Mouse (Mus musculus) heart, embryonic 14.5 days (tissue): Measurements from ENCODE around the gene Slc35e1. TPM values are rescaled to one million over a fixed set of nuclear protein-coding genes. Genes with fewer than 3 reads are reported as not detected.

Experiments
- ATAC-seq: fragments of 200-750 bp; cut with Nextera tagmentation; 2 replicates; pipeline ENCODE4 v1.8.0; 2017; ENCODE audit warnings: low read depth, moderate TSS enrichment; ENCODE audit not compliant: insufficient number of reproducible peaks, insufficient read depth, low FRiP score
- H3K27ac ChIP-seq, 2 experiments: fragments of 200-500 bp in 1 of 2; fragments of 300-500 bp in 1 of 2; sonication (generic) in 1 of 2; replicated peaks in 1 of 2; 2 replicates each; pipeline ENCODE4 v1.5.1; 2012 to 2014; ENCODE audit warnings: low read depth in 2 of 2, low read length in 2 of 2, control low read depth in 1 of 2, mild to moderate bottlenecking in 1 of 2, mixed read lengths in 1 of 2; ENCODE audit not compliant: control insufficient read depth in 1 of 2, insufficient read depth in 1 of 2
- H3K27me3 ChIP-seq: fragments of 300-500 bp; sonication (generic); 2 replicates; pipeline ENCODE4 v1.6.1; 2014; ENCODE audit warnings: mild to moderate bottlenecking, low read length, control low read depth; ENCODE audit not compliant: control insufficient read depth, insufficient read depth
- H3K36me3 ChIP-seq: fragments of 300-500 bp; sonication (generic); 2 replicates; pipeline ENCODE4 v1.6.1; 2014; ENCODE audit warnings: mild to moderate bottlenecking, control low read depth, low read length, mixed read lengths; ENCODE audit not compliant: control insufficient read depth, insufficient read depth
- H3K4me1 ChIP-seq, 2 experiments: fragments of 200-500 bp in 1 of 2; fragments of 300-500 bp in 1 of 2; sonication (generic) in 1 of 2; 2 replicates each; pipeline ENCODE4 v1.6.1; 2012 to 2014; ENCODE audit warnings: low read length in 2 of 2, control low read depth in 1 of 2, mixed read lengths in 1 of 2; ENCODE audit not compliant: control insufficient read depth in 2 of 2, insufficient read depth in 2 of 2
- H3K4me2 ChIP-seq: fragments of 300-500 bp; sonication (generic); 2 replicates; pipeline ENCODE4 v1.6.1; 2014; ENCODE audit warnings: mild to moderate bottlenecking, low read length
- H3K4me3 ChIP-seq, 2 experiments: fragments of 200-500 bp in 1 of 2; fragments of 300-500 bp in 1 of 2; sonication (generic) in 1 of 2; 2 replicates each; pipeline ENCODE4 v1.5.1; 2012 to 2014; ENCODE audit warnings: low read length in 2 of 2, mild to moderate bottlenecking in 2 of 2, control low read depth in 1 of 2, low read depth in 1 of 2, moderate library complexity in 1 of 2; ENCODE audit not compliant: control insufficient read depth in 1 of 2, insufficient read depth in 1 of 2
- H3K9ac ChIP-seq: fragments of 300-500 bp; sonication (generic); 2 replicates; pipeline ENCODE4 v1.6.1; 2014; ENCODE audit warnings: mild to moderate bottlenecking, low read length
- H3K9me3 ChIP-seq: fragments of 300-500 bp; sonication (generic); 2 replicates; pipeline ENCODE4 v1.6.1; 2016; ENCODE audit warnings: low read length, control low read depth; ENCODE audit not compliant: control insufficient read depth
- WGBS: fragments of 180-500 bp; shearing (Covaris S2); extraction: QIAGEN DNeasy Blood & Tissue Kit; methylation state at CpG from one replicate; pipeline ENCODE4 v1.1.7; 2014; 5-methylcytosine and 5-hydroxymethylcytosine counted together
- polyA plus RNA-seq: library from polyadenylated mRNA; unstranded; fragments of >200 nt; fragmentation: Nextera tagmentation; extraction: Ambion mirVana; gene quantifications from 2 replicates; pipeline ENCODE4 v1.2.1, GENCODE M21; 2014

Gene Slc35e1
- polyA plus RNA-seq, result 14.4 and 14.8 TPM in 2 replicates

DNA sequence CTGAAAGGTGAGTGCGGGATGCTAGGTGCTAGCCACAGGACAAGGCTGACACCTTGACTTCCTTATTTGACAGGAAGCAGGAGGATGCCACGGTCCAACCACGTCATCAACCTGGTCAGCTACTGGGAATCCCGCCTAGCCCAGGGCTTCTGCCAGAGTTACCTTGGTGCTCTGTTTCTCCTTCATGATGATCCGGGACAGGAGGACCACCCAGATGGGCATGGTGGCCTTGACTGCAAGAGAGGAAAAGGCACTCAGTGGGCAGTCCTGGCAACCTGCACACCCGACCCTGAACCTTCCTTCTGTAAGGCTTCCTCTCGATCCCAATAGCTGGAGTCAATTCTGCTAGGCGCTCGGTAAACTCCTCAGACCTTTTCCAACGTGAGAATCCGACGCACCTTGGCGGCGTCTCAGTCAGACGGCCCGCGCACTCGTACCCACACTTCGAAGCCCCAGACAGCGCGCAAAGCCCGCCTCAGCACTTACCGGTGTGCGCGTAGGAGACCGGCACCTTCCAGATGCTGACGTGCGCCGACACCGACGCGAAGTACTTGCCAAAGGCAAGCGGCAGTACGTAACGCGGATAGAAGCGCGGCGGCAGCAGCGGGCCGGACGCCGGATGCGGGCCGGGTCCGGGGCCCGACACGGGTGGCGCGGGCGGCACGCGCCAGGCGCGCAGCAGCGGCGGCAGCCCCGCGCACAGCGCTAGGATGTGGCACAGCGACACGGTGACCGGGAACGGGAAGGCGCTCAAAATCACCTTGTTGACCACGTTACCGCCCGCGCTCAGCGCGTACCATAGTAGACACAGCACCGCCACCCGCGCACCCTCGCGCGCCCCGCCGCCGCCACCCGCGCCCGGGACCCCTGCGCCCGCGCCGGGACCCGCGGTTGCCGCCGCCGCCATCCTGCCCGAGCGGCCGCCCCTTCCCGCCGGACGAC lies at the start of gene Slc35e1:
TSS of gene Slc35e1 (minus strand) at position 935 of the 942 bp plus-strand sequence.
- Histone ChIP-seq H3K27ac (peak within 1 kb of the TSS; percentile 68 to 81), H3K27me3 (no peaks in the 10 kb centered on the region), H3K9ac (peak within 1 kb of the TSS; percentile 86), H3K4me1 (peaks cover 6 to 19% of the 10 kb centered on the region in 2 experiments), H3K4me3 (peak within 1 kb of the TSS; percentile 72 to 95), H3K4me2 (peak within 1 kb of the TSS; percentile 87), H3K9me3 (no peaks in the 10 kb centered on the region), H3K36me3 (peaks cover 50% of the 10 kb centered on the region)
- WGBS, result 1% methylated on average over 98 of the region's 98 CpGs
- peak; percentile 11; the same call in 1 of the 2 replicates for ATAC-seq

GRCm38 (mm10) chr8:72539234-72539633 lies 46.8 kb upstream of the Slc35e1 start:
- H3K4me3 ChIP-seq, result no peak overlapping the region
- H3K27me3 ChIP-seq, result no peaks in the 10 kb centered on the region
- H3K36me3 ChIP-seq, result peaks cover 15% of the 10 kb centered on the region
- H3K4me2 ChIP-seq, result no peak overlapping the region
- no peak overlapping the region for H3K9ac ChIP-seq
- no peaks in the 10 kb centered on the region for H3K4me1 ChIP-seq
- no peak overlapping the region for H3K27ac ChIP-seq
- H3K9me3 ChIP-seq, result no peaks in the 10 kb centered on the region
- no peak for ATAC-seq

DNA sequence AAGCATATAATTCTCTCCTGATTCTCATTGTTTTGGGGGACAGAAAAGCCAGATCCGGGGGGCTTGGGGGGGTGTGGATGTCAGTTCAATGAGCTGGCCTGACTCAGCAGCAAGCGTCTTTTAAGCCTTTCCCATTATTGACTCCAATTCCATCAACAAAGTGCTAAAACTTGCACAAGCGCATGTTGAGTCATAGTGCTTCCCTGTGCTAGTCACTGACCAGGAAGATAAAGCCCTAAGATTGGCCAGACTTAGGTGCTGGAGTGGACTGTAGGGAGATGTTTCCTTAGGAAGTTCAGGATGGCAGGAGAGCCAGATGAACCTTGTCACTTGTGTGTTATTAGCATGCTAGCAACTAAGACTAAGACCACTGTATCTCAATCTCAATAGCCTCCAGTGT lies 42.5 kb upstream of the Slc35e1 start:
- H3K27ac ChIP-seq, result no peak overlapping the region
- WGBS, result 90% methylated on average over 3 of the region's 3 CpGs
- no peak for ATAC-seq
- H3K36me3 ChIP-seq, result no peaks in the 10 kb centered on the region
- H3K4me3 ChIP-seq, result no peak overlapping the region
- H3K4me1 ChIP-seq, result no peaks in the 10 kb centered on the region
- no peak overlapping the region for H3K9ac ChIP-seq
- no peaks in the 10 kb centered on the region for H3K27me3 ChIP-seq
- no peak overlapping the region for H3K4me2 ChIP-seq
- H3K9me3 ChIP-seq, result no peaks in the 10 kb centered on the region

GRCm38 (mm10) chr8:72532103-72532502 lies 39.7 kb upstream of the Slc35e1 start:
- Histone ChIP-seq H3K36me3 (no peaks in the 10 kb centered on the region), H3K4me1 (no peaks in the 10 kb centered on the region), H3K27me3 (no peaks in the 10 kb centered on the region), H3K4me2 (no peak overlapping the region), H3K27ac (no peak overlapping the region), H3K9me3 (no peaks in the 10 kb centered on the region), H3K4me3 (no peak overlapping the region), H3K9ac (no peak overlapping the region)
- 56% methylated on average over 1 of the region's 1 CpGs for WGBS
- no peak for ATAC-seq

DNA sequence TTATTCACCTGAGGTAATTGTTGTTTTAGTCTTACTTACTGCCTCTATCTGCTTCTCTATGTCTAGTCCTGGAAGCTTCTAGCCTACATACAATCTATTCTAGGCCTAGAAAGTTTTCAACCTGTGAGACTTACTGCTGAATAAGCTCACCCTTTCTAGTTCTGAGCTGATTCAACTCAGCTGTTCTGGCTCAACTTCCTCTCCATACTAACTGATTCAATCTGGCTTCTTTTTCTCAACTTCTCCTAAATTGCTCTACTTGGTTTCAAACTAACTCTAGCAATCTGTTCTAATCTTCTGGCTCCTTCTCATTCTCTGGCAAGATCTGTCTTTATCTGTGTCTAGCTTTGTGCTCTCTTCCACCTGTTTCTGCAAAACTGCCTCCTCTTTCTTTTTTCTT lies 29.5 kb upstream of the Slc35e1 start:
- no peak overlapping the region for H3K27ac ChIP-seq
- H3K4me1 ChIP-seq, result peaks cover 13 to 16% of the 10 kb centered on the region in 2 experiments
- H3K27me3 ChIP-seq, result no peaks in the 10 kb centered on the region
- no peak for ATAC-seq
- no peak overlapping the region for H3K4me3 ChIP-seq
- H3K9me3 ChIP-seq, result no peaks in the 10 kb centered on the region
- no peaks in the 10 kb centered on the region for H3K36me3 ChIP-seq
- no peak overlapping the region for H3K4me2 ChIP-seq
- no peak overlapping the region for H3K9ac ChIP-seq

DNA sequence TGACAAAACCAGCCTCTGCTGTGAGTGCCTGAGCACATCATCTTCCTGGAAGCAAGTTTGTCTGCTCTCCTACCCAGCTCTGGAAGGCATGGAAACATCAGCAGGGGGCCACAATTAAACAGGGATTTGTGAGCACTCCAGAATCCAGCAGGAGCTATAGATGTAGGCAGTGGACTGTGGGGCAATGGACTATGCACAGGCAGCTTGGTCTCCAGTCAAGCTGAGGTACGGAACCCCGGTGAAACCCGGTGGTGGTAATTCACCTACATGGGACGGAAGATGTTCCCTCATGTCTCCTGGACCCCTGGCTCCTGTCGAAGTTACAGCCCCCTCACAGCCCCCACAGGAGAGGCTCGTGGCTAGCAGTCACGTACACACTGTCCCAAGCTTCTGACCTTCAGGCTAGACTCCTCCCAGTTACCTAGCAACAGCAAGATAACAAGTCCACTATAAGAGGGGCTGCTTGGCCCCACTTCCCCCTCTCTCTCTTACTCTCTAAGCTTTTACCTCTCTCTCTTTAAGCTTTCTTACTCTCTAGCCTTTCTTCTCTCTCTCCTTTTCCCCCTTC lies 25.1 kb upstream of the Slc35e1 start:
- Histone ChIP-seq H3K9ac (peak overlapping the region; percentile 30; the same call in 1 of the 2 replicates), H3K4me2 (peak overlapping the region; percentile 38), H3K27ac (peak overlapping the region; percentile 84), H3K4me3 (no peak overlapping the region), H3K36me3 (no peaks in the 10 kb centered on the region), H3K27me3 (no peaks in the 10 kb centered on the region), H3K4me1 (peaks cover 20 to 29% of the 10 kb centered on the region in 2 experiments), H3K9me3 (no peaks in the 10 kb centered on the region)
- WGBS, result 34% methylated on average over 7 of the region's 7 CpGs
- no peak for ATAC-seq

DNA sequence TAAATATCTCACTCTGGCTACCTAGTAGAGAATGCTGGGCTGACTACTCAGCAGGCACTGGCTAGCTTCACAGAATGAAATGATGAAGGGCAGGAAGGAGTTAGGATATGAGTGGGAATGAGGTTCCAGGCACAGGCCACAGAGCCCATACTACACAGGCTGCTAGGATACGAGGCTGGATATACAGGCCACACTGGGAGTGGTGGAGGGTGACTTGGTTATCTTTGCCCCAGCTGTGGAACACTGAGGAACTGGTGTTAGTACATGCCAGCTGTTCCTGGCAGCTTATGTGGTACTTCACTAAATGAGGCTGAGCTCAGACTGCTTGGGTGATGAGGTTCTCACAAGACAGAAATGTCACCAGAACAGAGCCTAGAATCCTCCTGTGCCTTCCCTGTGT lies 20.7 kb upstream of the Slc35e1 start:
- Histone ChIP-seq H3K9me3 (no peaks in the 10 kb centered on the region), H3K27ac (peak overlapping the region; percentile 58 to 74), H3K9ac (peak overlapping the region; percentile 35), H3K4me1 (peaks cover 16 to 32% of the 10 kb centered on the region in 2 experiments), H3K36me3 (no peaks in the 10 kb centered on the region), H3K27me3 (no peaks in the 10 kb centered on the region), H3K4me3 (no peak overlapping the region), H3K4me2 (no peak overlapping the region)
- WGBS, result 44% methylated on average over 1 of the region's 1 CpGs
- no peak for ATAC-seq
